Mouse (Mus musculus): Measurements from ENCODE around the gene Kcnj8. TPM values are rescaled to one million over a fixed set of nuclear protein-coding genes. Genes with fewer than 3 reads are reported as not detected.
A peak's percentile ranks its signal among the peaks of the same experiment; 100 is the strongest.

Gene Kcnj8
- polyA plus RNA-seq, 1 experiment from 2014 or later: 40.6 TPM

GRCm38 (mm10) chr6:142543648-142544047, 27.8 kb downstream of the Kcnj8 start:
- Histone ChIP-seq H3K4me2 (replicated peaks) (no peak overlapping the region), H3K36me3 (no peaks in the 10 kb centered on the region), H3K9ac (no peak overlapping the region), H3K27me3 (replicated peaks) (no peaks in the 10 kb centered on the region), H3K27ac (peak overlapping the region; percentile 45; the same call in 1 of the 2 replicates), H3K4me3 (replicated peaks) (no peak overlapping the region), H3K4me1 (replicated peaks) (no peaks in the 10 kb centered on the region), H3K9me3 (no peaks in the 10 kb centered on the region)
- ATAC-seq: no peak
- WGBS: 41% methylated on average over 4 of the region's 4 CpGs

- WGBS: 53% methylated on average over 6 of the region's 6 CpGs
- ATAC-seq: peak; percentile 46; the same call in 1 of the 2 replicates
- no peak overlapping the region for H3K4me3 ChIP-seq (replicated peaks)
- no peaks in the 10 kb centered on the region for H3K27me3 ChIP-seq (replicated peaks)
- H3K9me3 ChIP-seq: no peaks in the 10 kb centered on the region
- H3K36me3 ChIP-seq: no peaks in the 10 kb centered on the region
- 0 out of 2 replicates have a peak, but pooled peaks cover 3% of the 10 kb centered on the region for H3K4me1 ChIP-seq (replicated peaks)
- H3K4me2 ChIP-seq (replicated peaks): no peak overlapping the region
- peak overlapping the region; percentile 13; the same call in 1 of the 2 replicates for H3K27ac ChIP-seq
- H3K9ac ChIP-seq: no peak overlapping the region
Measured at GRCm38 (mm10) chr6:142542800-142543175, 28.6 kb downstream of the Kcnj8 start.

- H3K4me3 ChIP-seq (replicated peaks): no peak overlapping the region
- ATAC-seq: peak; percentile 50
- H3K9me3 ChIP-seq: no peaks in the 10 kb centered on the region
- 50% methylated on average over 8 of the region's 8 CpGs for WGBS
- H3K36me3 ChIP-seq: no peaks in the 10 kb centered on the region
- H3K27ac ChIP-seq: peak overlapping the region; percentile 67
- H3K4me2 ChIP-seq (replicated peaks): no peak overlapping the region
- no peak overlapping the region for H3K9ac ChIP-seq
- 0 out of 2 replicates have a peak, but pooled peaks cover 3% of the 10 kb centered on the region for H3K4me1 ChIP-seq (replicated peaks)
- H3K27me3 ChIP-seq (replicated peaks): no peaks in the 10 kb centered on the region
Measured at GRCm38 (mm10) chr6:142542082-142542799, 29.2 kb downstream of the Kcnj8 start.

GRCm38 (mm10) chr6:142540561-142541160, 30.8 kb downstream of the Kcnj8 start:
- H3K9me3 ChIP-seq: no peaks in the 10 kb centered on the region
- H3K27ac ChIP-seq: no peak overlapping the region
- WGBS: 71% methylated on average over 10 of the region's 10 CpGs

GRCm38 (mm10) chr6:142540131-142540530, 31.3 kb downstream of the Kcnj8 start:
- Histone ChIP-seq H3K4me1 (replicated peaks) (0 out of 2 replicates have a peak, but pooled peaks cover 3% of the 10 kb centered on the region), H3K9ac (no peak overlapping the region), H3K36me3 (no peaks in the 10 kb centered on the region), H3K27me3 (replicated peaks) (no peaks in the 10 kb centered on the region), H3K4me3 (replicated peaks) (no peak overlapping the region), H3K9me3 (no peaks in the 10 kb centered on the region), H3K4me2 (replicated peaks) (no peak overlapping the region), H3K27ac (no peak overlapping the region)
- WGBS: 76% methylated on average over 5 of the region's 5 CpGs
- no peak for ATAC-seq

More at GRCm38 (mm10) chr6:142540561-142541160, 30.8 kb downstream of the Kcnj8 start:
- no peak overlapping the region for H3K4me2 ChIP-seq (replicated peaks)
- 0 out of 2 replicates have a peak, but pooled peaks cover 3% of the 10 kb centered on the region for H3K4me1 ChIP-seq (replicated peaks)
- no peak for ATAC-seq
- no peaks in the 10 kb centered on the region for H3K27me3 ChIP-seq (replicated peaks)
- H3K4me3 ChIP-seq (replicated peaks): no peak overlapping the region
- H3K9ac ChIP-seq: no peak overlapping the region
- H3K36me3 ChIP-seq: no peaks in the 10 kb centered on the region

DNA sequence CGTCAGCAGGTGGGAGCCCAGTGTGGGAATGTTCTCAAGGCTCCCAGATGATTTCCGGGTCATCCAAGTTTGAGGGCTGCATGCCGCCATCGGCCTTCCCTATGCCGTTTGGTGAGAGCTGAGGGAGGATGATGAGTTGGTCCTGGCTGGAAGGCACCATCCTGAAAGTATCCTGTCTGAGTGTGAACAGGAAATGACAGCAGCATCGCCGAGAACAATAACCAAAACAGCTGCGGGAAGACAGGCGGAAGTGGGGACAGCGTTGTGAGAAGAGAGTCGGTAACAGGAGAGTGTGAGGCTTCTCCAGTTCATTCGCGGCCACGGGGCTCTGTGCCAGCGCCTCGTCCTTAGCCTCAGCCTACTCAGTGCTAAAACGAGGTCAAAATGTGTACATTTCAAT, 32.9 kb downstream of the Kcnj8 start:
- no peaks in the 10 kb centered on the region for H3K9me3 ChIP-seq
- H3K27ac ChIP-seq: 0 out of 2 replicates have a peak overlapping the region, but pooled peaks have one; percentile 32
- WGBS: 62% methylated on average over 17 of the region's 17 CpGs
- H3K9ac ChIP-seq: no peak overlapping the region
- 0 out of 2 replicates have a peak, but pooled peaks cover 3% of the 10 kb centered on the region for H3K4me1 ChIP-seq (replicated peaks)
- H3K27me3 ChIP-seq (replicated peaks): no peaks in the 10 kb centered on the region
- H3K36me3 ChIP-seq: no peaks in the 10 kb centered on the region
- H3K4me3 ChIP-seq (replicated peaks): no peak overlapping the region
- ATAC-seq: peak; percentile 57; the same call in 1 of the 2 replicates
- peak overlapping the region; percentile 24 for H3K4me2 ChIP-seq (replicated peaks)

- WGBS: 73% methylated on average over 5 of the region's 5 CpGs
- Histone ChIP-seq H3K9me3 (no peaks in the 10 kb centered on the region), H3K9ac (no peak overlapping the region), H3K4me2 (replicated peaks) (no peak overlapping the region), H3K4me3 (replicated peaks) (no peak overlapping the region), H3K27ac (no peak overlapping the region), H3K4me1 (replicated peaks) (0 out of 2 replicates have a peak, but pooled peaks cover 3% of the 10 kb centered on the region), H3K36me3 (no peaks in the 10 kb centered on the region), H3K27me3 (replicated peaks) (no peaks in the 10 kb centered on the region)
- ATAC-seq: no peak
Measured at GRCm38 (mm10) chr6:142533412-142533811, 38.0 kb downstream of the Kcnj8 start.

- H3K4me1 ChIP-seq (replicated peaks): 0 out of 2 replicates have a peak, but pooled peaks cover 6% of the 10 kb centered on the region
- H3K27ac ChIP-seq: no peak overlapping the region
- no peaks in the 10 kb centered on the region for H3K36me3 ChIP-seq
- H3K9ac ChIP-seq: no peak overlapping the region
- no peak for ATAC-seq
- H3K9me3 ChIP-seq: no peaks in the 10 kb centered on the region
- 84% methylated on average over 2 of the region's 2 CpGs for WGBS
- H3K4me3 ChIP-seq (replicated peaks): no peak overlapping the region
- H3K27me3 ChIP-seq (replicated peaks): no peaks in the 10 kb centered on the region
- no peak overlapping the region for H3K4me2 ChIP-seq (replicated peaks)
Measured at GRCm38 (mm10) chr6:142532686-142533085, 38.7 kb downstream of the Kcnj8 start.

DNA sequence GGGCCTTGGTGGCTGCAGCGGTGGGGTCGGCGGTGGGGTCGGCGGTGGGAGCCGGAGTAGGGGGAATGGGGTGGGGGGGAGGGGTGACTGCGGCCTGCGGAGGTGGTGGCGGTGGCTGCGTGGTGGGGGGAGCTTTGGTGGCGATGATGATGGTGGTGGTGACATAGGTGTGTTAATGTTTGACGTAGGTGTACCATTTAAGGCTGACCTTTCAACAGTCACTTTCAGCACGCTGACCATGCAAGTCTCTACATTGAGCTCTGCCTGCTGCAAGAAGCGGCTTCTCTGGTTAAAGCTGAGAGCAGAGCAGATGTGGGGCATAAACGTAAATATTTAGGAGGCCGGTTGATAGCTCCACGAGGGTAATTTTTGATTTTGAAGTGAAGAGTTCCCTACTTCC, 39.3 kb downstream of the Kcnj8 start:
- H3K9me3 ChIP-seq: no peaks in the 10 kb centered on the region
- H3K27me3 ChIP-seq (replicated peaks): no peaks in the 10 kb centered on the region
- H3K4me2 ChIP-seq (replicated peaks): no peak overlapping the region
- H3K27ac ChIP-seq: no peak overlapping the region
- H3K9ac ChIP-seq: no peak overlapping the region
- 85% methylated on average over 17 of the region's 17 CpGs for WGBS
- H3K4me3 ChIP-seq (replicated peaks): no peak overlapping the region
- H3K4me1 ChIP-seq (replicated peaks): 0 out of 2 replicates have a peak, but pooled peaks cover 8% of the 10 kb centered on the region
- no peaks in the 10 kb centered on the region for H3K36me3 ChIP-seq
- no peak for ATAC-seq

DNA sequence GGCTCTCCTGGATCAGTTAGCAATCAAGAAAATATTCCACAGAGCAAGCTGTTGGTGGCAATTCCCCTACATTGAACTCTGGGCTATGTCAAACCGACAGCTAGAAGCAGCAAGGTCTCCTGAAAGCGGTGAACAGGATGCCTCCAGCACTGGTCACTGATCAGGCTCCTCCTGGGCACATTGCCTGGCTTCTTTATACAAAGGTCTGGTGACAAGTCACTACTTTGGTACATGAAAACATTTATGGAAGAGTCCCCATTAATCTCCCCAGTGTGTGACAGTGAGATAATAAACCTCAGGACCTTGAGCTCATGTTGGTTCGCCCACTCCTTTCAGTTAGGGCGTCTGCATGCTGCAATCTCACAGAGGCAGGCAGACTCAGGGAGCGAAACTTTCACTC, 41.0 kb downstream of the Kcnj8 start:
- Histone ChIP-seq H3K9me3 (no peaks in the 10 kb centered on the region), H3K36me3 (no peaks in the 10 kb centered on the region), H3K27me3 (replicated peaks) (no peaks in the 10 kb centered on the region), H3K4me2 (replicated peaks) (no peak overlapping the region), H3K4me3 (replicated peaks) (no peak overlapping the region), H3K27ac (0 out of 2 replicates have a peak overlapping the region, but pooled peaks have one; percentile 1), H3K4me1 (replicated peaks) (0 out of 2 replicates have a peak, but pooled peaks cover 9% of the 10 kb centered on the region), H3K9ac (no peak overlapping the region)
- peak; percentile 63; the same call in 1 of the 2 replicates for ATAC-seq
- 54% methylated on average over 5 of the region's 5 CpGs for WGBS

DNA sequence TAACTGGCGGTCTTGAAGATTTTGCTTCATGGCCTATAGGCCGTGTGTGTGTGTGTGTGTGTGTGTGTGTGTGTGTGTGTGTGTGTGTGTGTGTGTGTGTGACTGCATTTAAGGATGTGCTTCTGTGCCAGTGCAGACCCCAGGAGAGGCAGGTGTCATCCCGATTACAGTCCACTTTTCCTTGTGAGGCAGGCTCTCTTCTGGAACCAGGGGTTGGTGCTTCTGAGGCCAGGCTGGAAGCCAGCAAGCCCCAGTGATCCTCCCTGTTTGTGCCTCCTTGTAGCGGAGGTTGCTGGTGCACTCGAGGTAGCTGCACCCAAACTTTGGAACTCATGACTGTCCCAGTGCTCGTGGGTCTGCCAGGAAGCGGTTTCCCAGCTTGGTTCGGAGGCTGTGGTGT, 41.7 kb downstream of the Kcnj8 start:
- 0 out of 2 replicates have a peak, but pooled peaks cover 10% of the 10 kb centered on the region for H3K4me1 ChIP-seq (replicated peaks)
- H3K36me3 ChIP-seq: no peaks in the 10 kb centered on the region
- no peak overlapping the region for H3K4me3 ChIP-seq (replicated peaks)
- no peaks in the 10 kb centered on the region for H3K9me3 ChIP-seq
- 83% methylated on average over 8 of the region's 8 CpGs for WGBS
- 0 out of 2 replicates have a peak overlapping the region, but pooled peaks have one; percentile 1 for H3K27ac ChIP-seq
- ATAC-seq: no peak
- no peaks in the 10 kb centered on the region for H3K27me3 ChIP-seq (replicated peaks)
- H3K4me2 ChIP-seq (replicated peaks): no peak overlapping the region
- no peak overlapping the region for H3K9ac ChIP-seq

GRCm38 (mm10) chr6:142527931-142528562, 43.4 kb downstream of the Kcnj8 start:
- no peaks in the 10 kb centered on the region for H3K27me3 ChIP-seq (replicated peaks)
- no peak overlapping the region for H3K4me2 ChIP-seq (replicated peaks)
- H3K36me3 ChIP-seq: no peaks in the 10 kb centered on the region
- H3K9ac ChIP-seq: no peak overlapping the region
- H3K4me3 ChIP-seq (replicated peaks): no peak overlapping the region
- H3K4me1 ChIP-seq (replicated peaks): 0 out of 2 replicates have a peak, but pooled peaks cover 10% of the 10 kb centered on the region
- WGBS: 37% methylated on average over 1 of the region's 1 CpGs
- H3K27ac ChIP-seq: 0 out of 2 replicates have a peak overlapping the region, but pooled peaks have one; percentile 1
- ATAC-seq: no peak
- H3K9me3 ChIP-seq: no peaks in the 10 kb centered on the region

Data from intestine, embryonic 15.5 days (tissue).